Mouse (Mus musculus): ENCODE results near the gene Acvrl1. TPM values are rescaled to one million over a fixed set of nuclear protein-coding genes. Genes with fewer than 3 reads are reported as not detected.
A peak's percentile ranks its signal among the peaks of the same experiment; 100 is the strongest.

Gene Acvrl1
- polyA plus RNA-seq, 1 experiment from 2014 or later: 7.4 TPM

- Histone ChIP-seq H3K4me1 (replicated peaks) (peaks cover 4% of the 10 kb centered on the region; the same call in 1 of the 2 replicates), H3K9me3 (peaks cover 9% of the 10 kb centered on the region; the same call in 1 of the 2 replicates), H3K4me2 (no peak overlapping the region), H3K4me3 (replicated peaks) (no peak overlapping the region), H3K27ac (no peak overlapping the region), H3K36me3 (no peaks in the 10 kb centered on the region), H3K9ac (replicated peaks) (no peak overlapping the region), H3K27me3 (no peaks in the 10 kb centered on the region)
- WGBS: 79% methylated on average over 7 of the region's 7 CpGs
- ATAC-seq (ENCODE audit: insufficient number of reproducible peaks, insufficient read depth, low FRiP score, low TSS enrichment, low read depth): no peak
These were observed 26.6 kb downstream of the Acvrl1 start for GRCm38 (mm10) chr15:101154700-101155616.

GRCm38 (mm10) chr15:101160128-101160527, 31.8 kb downstream of the Acvrl1 start:
- Histone ChIP-seq H3K27me3 (no peaks in the 10 kb centered on the region), H3K9ac (replicated peaks) (no peak overlapping the region; the same call in 1 of the 2 replicates), H3K4me3 (replicated peaks) (0 out of 2 replicates have a peak overlapping the region, but pooled peaks have one; percentile 19), H3K4me1 (replicated peaks) (peaks cover 41% of the 10 kb centered on the region), H3K9me3 (peaks cover 9% of the 10 kb centered on the region; the same call in 1 of the 2 replicates), H3K4me2 (peak overlapping the region; percentile 50), H3K27ac (peak overlapping the region; percentile 74), H3K36me3 (no peaks in the 10 kb centered on the region)
- 16% methylated on average over 1 of the region's 1 CpGs for WGBS
- ATAC-seq (ENCODE audit: insufficient number of reproducible peaks, insufficient read depth, low FRiP score, low TSS enrichment, low read depth): no peak

- peak; percentile 40; the same call in 1 of the 2 replicates for ATAC-seq (ENCODE audit: insufficient number of reproducible peaks, insufficient read depth, low FRiP score, low TSS enrichment, low read depth)
- peaks cover 41% of the 10 kb centered on the region for H3K4me1 ChIP-seq (replicated peaks)
- H3K4me2 ChIP-seq: peak overlapping the region; percentile 50
- H3K27ac ChIP-seq: peak overlapping the region; percentile 74
- H3K4me3 ChIP-seq (replicated peaks): 0 out of 2 replicates have a peak overlapping the region, but pooled peaks have one; percentile 19
- no peaks in the 10 kb centered on the region for H3K36me3 ChIP-seq
- 0 out of 2 replicates have a peak, but pooled peaks cover under 1% of the 10 kb centered on the region for H3K27me3 ChIP-seq
- H3K9me3 ChIP-seq: peaks cover 9% of the 10 kb centered on the region; the same call in 1 of the 2 replicates
- WGBS: 5% methylated on average over 7 of the region's 7 CpGs
- no peak overlapping the region; the same call in 1 of the 2 replicates for H3K9ac ChIP-seq (replicated peaks)
These were observed 32.3 kb downstream of the Acvrl1 start for GRCm38 (mm10) chr15:101160591-101160990.

GRCm38 (mm10) chr15:101161534-101161933, 33.2 kb downstream of the Acvrl1 start:
- Histone ChIP-seq H3K9me3 (peaks cover 7% of the 10 kb centered on the region; the same call in 1 of the 2 replicates), H3K4me3 (replicated peaks) (no peak overlapping the region), H3K4me2 (no peak overlapping the region), H3K36me3 (no peaks in the 10 kb centered on the region), H3K4me1 (replicated peaks) (peaks cover 41% of the 10 kb centered on the region), H3K27me3 (0 out of 2 replicates have a peak, but pooled peaks cover 2% of the 10 kb centered on the region), H3K9ac (replicated peaks) (no peak overlapping the region), H3K27ac (no peak overlapping the region)
- WGBS: 74% methylated on average over 7 of the region's 7 CpGs
- no peak for ATAC-seq (ENCODE audit: insufficient number of reproducible peaks, insufficient read depth, low FRiP score, low TSS enrichment, low read depth)

GRCm38 (mm10) chr15:101163056-101163458, 34.7 kb downstream of the Acvrl1 start:
- Histone ChIP-seq H3K27ac (peak overlapping the region; percentile 79), H3K9me3 (no peaks in the 10 kb centered on the region), H3K4me3 (replicated peaks) (no peak overlapping the region), H3K4me2 (peak overlapping the region; percentile 35), H3K9ac (replicated peaks) (0 out of 2 replicates have a peak overlapping the region, but pooled peaks have one; percentile 12), H3K4me1 (replicated peaks) (peaks cover 41% of the 10 kb centered on the region), H3K36me3 (no peaks in the 10 kb centered on the region), H3K27me3 (0 out of 2 replicates have a peak, but pooled peaks cover 2% of the 10 kb centered on the region)
- WGBS: 12% methylated on average over 15 of the region's 15 CpGs
- peak; percentile 70; the same call in 1 of the 2 replicates for ATAC-seq (ENCODE audit: insufficient number of reproducible peaks, insufficient read depth, low FRiP score, low TSS enrichment, low read depth)

- H3K4me2 ChIP-seq: no peak overlapping the region
These were observed 35.5 kb downstream of the Acvrl1 start for GRCm38 (mm10) chr15:101163854-101164253.

GRCm38 (mm10) chr15:101164291-101164690, 36.0 kb downstream of the Acvrl1 start:
- Histone ChIP-seq H3K9me3 (no peaks in the 10 kb centered on the region), H3K27me3 (0 out of 2 replicates have a peak, but pooled peaks cover 2% of the 10 kb centered on the region), H3K9ac (replicated peaks) (no peak overlapping the region), H3K4me1 (replicated peaks) (peaks cover 41% of the 10 kb centered on the region), H3K36me3 (no peaks in the 10 kb centered on the region), H3K4me2 (no peak overlapping the region), H3K4me3 (replicated peaks) (no peak overlapping the region), H3K27ac (no peak overlapping the region)
- no peak for ATAC-seq (ENCODE audit: insufficient number of reproducible peaks, insufficient read depth, low FRiP score, low TSS enrichment, low read depth)
- 60% methylated on average over 5 of the region's 5 CpGs for WGBS

More at GRCm38 (mm10) chr15:101163854-101164253, 35.5 kb downstream of the Acvrl1 start:
- Histone ChIP-seq H3K27me3 (0 out of 2 replicates have a peak, but pooled peaks cover 2% of the 10 kb centered on the region), H3K36me3 (no peaks in the 10 kb centered on the region), H3K9me3 (no peaks in the 10 kb centered on the region), H3K4me1 (replicated peaks) (peaks cover 41% of the 10 kb centered on the region), H3K4me3 (replicated peaks) (no peak overlapping the region), H3K27ac (peak overlapping the region; percentile 79), H3K9ac (replicated peaks) (no peak overlapping the region)
- 66% methylated on average over 5 of the region's 5 CpGs for WGBS
- no peak for ATAC-seq (ENCODE audit: insufficient number of reproducible peaks, insufficient read depth, low FRiP score, low TSS enrichment, low read depth)

GRCm38 (mm10) chr15:101165658-101166437, 37.5 kb downstream of the Acvrl1 start:
- Histone ChIP-seq H3K9me3 (no peaks in the 10 kb centered on the region), H3K27me3 (0 out of 2 replicates have a peak, but pooled peaks cover 2% of the 10 kb centered on the region), H3K4me2 (no peak overlapping the region), H3K36me3 (no peaks in the 10 kb centered on the region), H3K4me1 (replicated peaks) (peaks cover 29% of the 10 kb centered on the region), H3K27ac (no peak overlapping the region), H3K4me3 (replicated peaks) (no peak overlapping the region), H3K9ac (replicated peaks) (no peak overlapping the region)
- WGBS: 72% methylated on average over 16 of the region's 16 CpGs
- ATAC-seq (ENCODE audit: insufficient number of reproducible peaks, insufficient read depth, low FRiP score, low TSS enrichment, low read depth): no peak

- Histone ChIP-seq H3K36me3 (no peaks in the 10 kb centered on the region), H3K27me3 (peaks cover 10% of the 10 kb centered on the region), H3K4me3 (replicated peaks) (no peak overlapping the region), H3K9me3 (no peaks in the 10 kb centered on the region), H3K27ac (no peak overlapping the region), H3K4me2 (no peak overlapping the region), H3K4me1 (replicated peaks) (peaks cover 19% of the 10 kb centered on the region), H3K9ac (replicated peaks) (no peak overlapping the region)
- no peak for ATAC-seq (ENCODE audit: insufficient number of reproducible peaks, insufficient read depth, low FRiP score, low TSS enrichment, low read depth)
- 63% methylated on average over 11 of the region's 11 CpGs for WGBS
These were observed 39.2 kb downstream of the Acvrl1 start for GRCm38 (mm10) chr15:101167553-101167952.

- H3K27me3 ChIP-seq: peaks cover 12% of the 10 kb centered on the region
- no peak overlapping the region for H3K9ac ChIP-seq (replicated peaks)
- WGBS: 85% methylated on average over 5 of the region's 5 CpGs
- H3K4me2 ChIP-seq: no peak overlapping the region
- no peaks in the 10 kb centered on the region for H3K36me3 ChIP-seq
- no peak for ATAC-seq (ENCODE audit: insufficient number of reproducible peaks, insufficient read depth, low FRiP score, low TSS enrichment, low read depth)
- H3K9me3 ChIP-seq: no peaks in the 10 kb centered on the region
- peaks cover 4% of the 10 kb centered on the region for H3K4me1 ChIP-seq (replicated peaks)
- no peak overlapping the region for H3K27ac ChIP-seq
- H3K4me3 ChIP-seq (replicated peaks): no peak overlapping the region
These were observed 41.6 kb downstream of the Acvrl1 start for GRCm38 (mm10) chr15:101169910-101170309.
